Mouse (Mus musculus) kidney, embryonic 16.5 days (tissue): ENCODE measurements around the gene Aig1. TPM values are rescaled to one million over a fixed set of nuclear protein-coding genes. Genes with fewer than 3 reads are reported as not detected.

Experiments used
- ATAC-seq: fragments of 200-750 bp; cut with Nextera tagmentation; 2 replicates; pipeline ENCODE4 v1.8.0; 2017; ENCODE audit warnings: moderate TSS enrichment; ENCODE audit not compliant: low FRiP score, low TSS enrichment
- H3K27ac ChIP-seq: fragments of 300-500 bp; sonication (generic); 2 replicates; pipeline ENCODE4 v1.5.1; 2014; ENCODE audit warnings: low read length
- H3K27me3 ChIP-seq: fragments of 300-500 bp; sonication (generic); 2 replicates; pipeline ENCODE4 v1.6.1; 2014; ENCODE audit warnings: low read length, control low read depth, mixed read lengths; ENCODE audit not compliant: insufficient read depth
- H3K36me3 ChIP-seq: fragments of 300-500 bp; sonication (generic); 2 replicates; pipeline ENCODE4 v1.6.1; 2014; ENCODE audit warnings: low read length, control low read depth, mixed read lengths; ENCODE audit not compliant: insufficient read depth
- H3K4me1 ChIP-seq: fragments of 300-500 bp; sonication (generic); 2 replicates; pipeline ENCODE4 v1.6.1; 2014; ENCODE audit warnings: low read length, control low read depth, mixed read lengths; ENCODE audit not compliant: insufficient read depth
- H3K4me2 ChIP-seq: fragments of 300-500 bp; sonication (generic); replicated peaks from 2 replicates; pipeline ENCODE4 v1.6.1; 2014; ENCODE audit warnings: low read depth, low read length
- H3K4me3 ChIP-seq: fragments of 300-500 bp; sonication (generic); 2 replicates; pipeline ENCODE4 v1.5.1; 2014; ENCODE audit warnings: mild to moderate bottlenecking, low read length
- H3K9ac ChIP-seq: fragments of 300-500 bp; sonication (generic); replicated peaks from 2 replicates; pipeline ENCODE4 v1.6.1; 2014; ENCODE audit warnings: low read length
- H3K9me3 ChIP-seq: fragments of 300-500 bp; sonication (generic); 2 replicates; pipeline ENCODE4 v1.6.1; 2016; ENCODE audit warnings: low read length, control low read depth
- WGBS: fragments of 180-500 bp; shearing (Covaris S2); extraction: QIAGEN DNeasy Blood & Tissue Kit; methylation state at CpG from one replicate; pipeline ENCODE4 v1.1.7; 2014; 5-methylcytosine and 5-hydroxymethylcytosine counted together
- polyA plus RNA-seq: library from polyadenylated mRNA; unstranded; fragments of >200 nt; fragmentation: Nextera tagmentation; extraction: Ambion mirVana; gene quantifications from 2 replicates; pipeline ENCODE4 v1.2.1, GENCODE M21; 2015

Aig1 gene
- polyA plus RNA-seq, 1 experiment from 2014 or later: 56.8 TPM

- peak; percentile 65; the same call in 1 of the 2 replicates for ATAC-seq
Measured at GRCm38 (mm10) chr10:13682565-13682964, 186.2 kb downstream of the Aig1 start.

GRCm38 (mm10) chr10:13677440-13677839 lies 191.3 kb downstream of the Aig1 start:
- H3K27ac ChIP-seq: no peak overlapping the region
- no peaks in the 10 kb centered on the region for H3K27me3 ChIP-seq
- no peaks in the 10 kb centered on the region for H3K4me1 ChIP-seq
- H3K4me3 ChIP-seq: no peak overlapping the region
- H3K4me2 ChIP-seq: no peak overlapping the region
- no peaks in the 10 kb centered on the region for H3K9me3 ChIP-seq
- ATAC-seq: no peak
- H3K36me3 ChIP-seq: no peaks in the 10 kb centered on the region
- 86% methylated on average over 2 of the region's 2 CpGs for WGBS
- no peak overlapping the region for H3K9ac ChIP-seq

More at GRCm38 (mm10) chr10:13682565-13682964, 186.2 kb downstream of the Aig1 start:
- Histone ChIP-seq H3K9ac (no peak overlapping the region), H3K27me3 (no peaks in the 10 kb centered on the region), H3K4me3 (no peak overlapping the region), H3K4me1 (no peaks in the 10 kb centered on the region), H3K4me2 (no peak overlapping the region), H3K36me3 (no peaks in the 10 kb centered on the region), H3K27ac (no peak overlapping the region), H3K9me3 (no peaks in the 10 kb centered on the region)
- 58% methylated on average over 3 of the region's 3 CpGs for WGBS

GRCm38 (mm10) chr10:13675033-13675379 lies 193.8 kb downstream of the Aig1 start:
- H3K27ac ChIP-seq: no peak overlapping the region
- H3K9ac ChIP-seq: no peak overlapping the region
- H3K4me1 ChIP-seq: no peaks in the 10 kb centered on the region
- no peaks in the 10 kb centered on the region for H3K36me3 ChIP-seq
- H3K4me2 ChIP-seq: no peak overlapping the region
- WGBS: 83% methylated on average over 3 of the region's 3 CpGs
- peaks cover 7% of the 10 kb centered on the region; the same call in 1 of the 2 replicates for H3K9me3 ChIP-seq
- no peak overlapping the region for H3K4me3 ChIP-seq
- ATAC-seq: no peak
- no peaks in the 10 kb centered on the region for H3K27me3 ChIP-seq

- H3K4me1 ChIP-seq: no peaks in the 10 kb centered on the region
- no peak overlapping the region for H3K9ac ChIP-seq
- no peaks in the 10 kb centered on the region for H3K27me3 ChIP-seq
- 88% methylated on average over 7 of the region's 7 CpGs for WGBS
- ATAC-seq: no peak
- H3K9me3 ChIP-seq: peaks cover 7% of the 10 kb centered on the region; the same call in 1 of the 2 replicates
- no peaks in the 10 kb centered on the region for H3K36me3 ChIP-seq
- H3K4me3 ChIP-seq: no peak overlapping the region
- no peak overlapping the region for H3K27ac ChIP-seq
- H3K4me2 ChIP-seq: no peak overlapping the region
Measured at GRCm38 (mm10) chr10:13674304-13675032, 194.3 kb downstream of the Aig1 start.

- H3K9me3 ChIP-seq: peaks cover 7% of the 10 kb centered on the region; the same call in 1 of the 2 replicates
- no peak for ATAC-seq
- no peaks in the 10 kb centered on the region for H3K27me3 ChIP-seq
- H3K4me3 ChIP-seq: no peak overlapping the region
- no peak overlapping the region for H3K27ac ChIP-seq
- WGBS: 28% methylated on average over 10 of the region's 10 CpGs
- H3K36me3 ChIP-seq: no peaks in the 10 kb centered on the region
- H3K4me2 ChIP-seq: no peak overlapping the region
- H3K4me1 ChIP-seq: no peaks in the 10 kb centered on the region; the same call in 1 of the 2 replicates
- no peak overlapping the region for H3K9ac ChIP-seq
Measured at GRCm38 (mm10) chr10:13667166-13667696, 201.5 kb downstream of the Aig1 start.

- Histone ChIP-seq H3K9me3 (no peaks in the 10 kb centered on the region), H3K9ac (no peak overlapping the region), H3K27ac (no peak overlapping the region), H3K36me3 (no peaks in the 10 kb centered on the region), H3K4me1 (no peaks in the 10 kb centered on the region; the same call in 1 of the 2 replicates), H3K27me3 (no peaks in the 10 kb centered on the region), H3K4me2 (no peak overlapping the region), H3K4me3 (no peak overlapping the region)
- ATAC-seq: no peak
Measured at GRCm38 (mm10) chr10:13663476-13663875, 205.3 kb downstream of the Aig1 start.

- no peak for ATAC-seq
- Histone ChIP-seq H3K27ac (no peak overlapping the region), H3K36me3 (no peaks in the 10 kb centered on the region), H3K9ac (no peak overlapping the region), H3K4me1 (no peaks in the 10 kb centered on the region), H3K4me2 (no peak overlapping the region), H3K27me3 (no peaks in the 10 kb centered on the region), H3K9me3 (no peaks in the 10 kb centered on the region), H3K4me3 (no peak overlapping the region)
- 54% methylated on average over 2 of the region's 2 CpGs for whole genome bisulfite sequencing
Measured at GRCm38 (mm10) chr10:13659778-13660177, 209.0 kb downstream of the Aig1 start.

GRCm38 (mm10) chr10:13653739-13654462 lies 214.9 kb downstream of the Aig1 start:
- 77% methylated on average over 10 of the region's 10 CpGs for WGBS
- Histone ChIP-seq H3K4me2 (no peak overlapping the region), H3K9me3 (no peaks in the 10 kb centered on the region), H3K4me1 (no peaks in the 10 kb centered on the region), H3K27me3 (no peaks in the 10 kb centered on the region), H3K9ac (no peak overlapping the region), H3K36me3 (no peaks in the 10 kb centered on the region), H3K4me3 (no peak overlapping the region), H3K27ac (no peak overlapping the region)
- no peak for ATAC-seq

GRCm38 (mm10) chr10:13653326-13653725 lies 215.5 kb downstream of the Aig1 start:
- H3K9me3 ChIP-seq: no peaks in the 10 kb centered on the region
- H3K36me3 ChIP-seq: no peaks in the 10 kb centered on the region
- H3K4me1 ChIP-seq: no peaks in the 10 kb centered on the region
- H3K9ac ChIP-seq: no peak overlapping the region
- no peak overlapping the region for H3K4me3 ChIP-seq
- no peak overlapping the region for H3K27ac ChIP-seq
- no peaks in the 10 kb centered on the region for H3K27me3 ChIP-seq
- no peak overlapping the region for H3K4me2 ChIP-seq
- WGBS: 61% methylated on average over 7 of the region's 7 CpGs
- no peak for ATAC-seq

- H3K4me2 ChIP-seq: no peak overlapping the region
- 92% methylated on average over 4 of the region's 4 CpGs for WGBS
- no peak for ATAC-seq
- H3K9ac ChIP-seq: no peak overlapping the region
- no peaks in the 10 kb centered on the region for H3K27me3 ChIP-seq
- H3K4me1 ChIP-seq: no peaks in the 10 kb centered on the region
- no peak overlapping the region for H3K4me3 ChIP-seq
- H3K9me3 ChIP-seq: no peaks in the 10 kb centered on the region
- H3K36me3 ChIP-seq: no peaks in the 10 kb centered on the region
- no peak overlapping the region for H3K27ac ChIP-seq
Measured at GRCm38 (mm10) chr10:13652061-13652460, 216.7 kb downstream of the Aig1 start.
